Mouse (Mus musculus): ENCODE results near the gene Flvcr1. TPM values are rescaled to one million over a fixed set of nuclear protein-coding genes. Genes with fewer than 3 reads are reported as not detected.

Gene Flvcr1
- polyA plus RNA-seq, 1 experiment from 2014 or later = 6.0 TPM

GRCm38 (mm10) chr1:191014271-191014670, 11.7 kb downstream of the Flvcr1 start:
- ATAC-seq = no peak

GRCm38 (mm10) chr1:191008707-191009106, 17.3 kb downstream of the Flvcr1 start:
- ATAC-seq (no peak), DNase-seq (ENCODE audit: low spot score) (no peak)
- Histone ChIP-seq H3K4me1 (ENCODE audit: control insufficient read depth, insufficient read depth, low read length) (no peaks in the 10 kb centered on the region), H3K4me3 (ENCODE audit: low read depth, low read length) (no peak overlapping the region), H3K36me3 (ENCODE audit: control insufficient read depth, insufficient read depth, low read length) (peaks cover 65% of the 10 kb centered on the region), H3K27ac (ENCODE audit: low read depth, low read length) (no peak overlapping the region), H3K9ac (ENCODE audit: low read length) (no peak overlapping the region), H3K27me3 (replicated peaks; ENCODE audit: control insufficient read depth, insufficient read depth, low read length) (no peaks in the 10 kb centered on the region), H3K9me3 (replicated peaks; ENCODE audit: control insufficient read depth, low read length) (no peaks in the 10 kb centered on the region; the same call in 1 of the 2 replicates), H3K4me2 (ENCODE audit: low read length) (no peak overlapping the region)
- 97% methylated on average over 5 of the region's 5 CpGs for WGBS

More at GRCm38 (mm10) chr1:191014271-191014670, 11.7 kb downstream of the Flvcr1 start:
- H3K9me3 ChIP-seq (replicated peaks; ENCODE audit: control insufficient read depth, low read length) = no peaks in the 10 kb centered on the region
- 97% methylated on average over 3 of the region's 3 CpGs for whole genome bisulfite sequencing
- H3K27ac ChIP-seq (ENCODE audit: low read depth, low read length) = no peak overlapping the region
- no peak overlapping the region for H3K4me2 ChIP-seq (ENCODE audit: low read length)
- H3K4me3 ChIP-seq (ENCODE audit: low read depth, low read length) = no peak overlapping the region
- H3K4me1 ChIP-seq (ENCODE audit: control insufficient read depth, insufficient read depth, low read length) = no peaks in the 10 kb centered on the region
- DNase-seq (ENCODE audit: low spot score) = no peak
- H3K27me3 ChIP-seq (replicated peaks; ENCODE audit: control insufficient read depth, insufficient read depth, low read length) = no peaks in the 10 kb centered on the region
- H3K9ac ChIP-seq (ENCODE audit: low read length) = no peak overlapping the region
- H3K36me3 ChIP-seq (ENCODE audit: control insufficient read depth, insufficient read depth, low read length) = peaks cover 43% of the 10 kb centered on the region

GRCm38 (mm10) chr1:191002201-191002600, 23.8 kb downstream of the Flvcr1 start:
- H3K9ac ChIP-seq (ENCODE audit: low read length) = no peak overlapping the region
- peak; percentile 24 for DNase-seq (ENCODE audit: low spot score)

DNA sequence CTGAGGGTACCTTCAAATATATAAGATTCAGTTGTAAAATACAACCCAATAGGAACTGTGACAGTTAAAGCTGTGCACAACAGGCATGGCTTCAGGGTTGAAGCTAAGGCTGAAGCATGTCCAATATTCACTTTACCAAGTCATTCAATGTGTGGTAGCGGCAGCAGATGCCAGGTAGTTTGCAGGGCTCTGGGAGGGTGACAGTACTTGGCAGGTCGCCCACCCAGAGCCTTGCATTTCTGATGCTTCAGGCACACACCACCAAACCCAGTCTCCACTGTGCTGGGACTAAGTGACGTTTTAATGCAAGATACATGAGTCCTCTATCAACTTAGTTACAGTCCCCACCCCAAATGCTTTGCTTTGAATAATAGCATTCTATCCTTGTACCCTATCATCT, 25.3 kb downstream of the Flvcr1 start:
- Histone ChIP-seq H3K27me3 (replicated peaks; ENCODE audit: control insufficient read depth, insufficient read depth, low read length) (no peaks in the 10 kb centered on the region), H3K4me2 (ENCODE audit: low read length) (no peak overlapping the region), H3K27ac (ENCODE audit: low read depth, low read length) (no peak overlapping the region), H3K4me1 (ENCODE audit: control insufficient read depth, insufficient read depth, low read length) (no peaks in the 10 kb centered on the region), H3K9me3 (replicated peaks; ENCODE audit: control insufficient read depth, low read length) (no peaks in the 10 kb centered on the region), H3K36me3 (ENCODE audit: control insufficient read depth, insufficient read depth, low read length) (peaks cover 9% of the 10 kb centered on the region; the same call in 1 of the 2 replicates), H3K9ac (ENCODE audit: low read length) (no peak overlapping the region), H3K4me3 (ENCODE audit: low read depth, low read length) (no peak overlapping the region)
- DNase-seq (ENCODE audit: low spot score) = peak; percentile 53
- 64% methylated on average over 3 of the region's 3 CpGs for WGBS
- ATAC-seq = no peak

More at GRCm38 (mm10) chr1:191002201-191002600, 23.8 kb downstream of the Flvcr1 start:
- no peak for ATAC-seq
- Histone ChIP-seq H3K4me2 (ENCODE audit: low read length) (no peak overlapping the region), H3K27me3 (replicated peaks; ENCODE audit: control insufficient read depth, insufficient read depth, low read length) (no peaks in the 10 kb centered on the region), H3K27ac (ENCODE audit: low read depth, low read length) (no peak overlapping the region), H3K4me3 (ENCODE audit: low read depth, low read length) (no peak overlapping the region), H3K4me1 (ENCODE audit: control insufficient read depth, insufficient read depth, low read length) (no peaks in the 10 kb centered on the region), H3K36me3 (ENCODE audit: control insufficient read depth, insufficient read depth, low read length) (peaks cover 12% of the 10 kb centered on the region), H3K9me3 (replicated peaks; ENCODE audit: control insufficient read depth, low read length) (no peaks in the 10 kb centered on the region)
- WGBS = 59% methylated on average over 6 of the region's 6 CpGs

DNA sequence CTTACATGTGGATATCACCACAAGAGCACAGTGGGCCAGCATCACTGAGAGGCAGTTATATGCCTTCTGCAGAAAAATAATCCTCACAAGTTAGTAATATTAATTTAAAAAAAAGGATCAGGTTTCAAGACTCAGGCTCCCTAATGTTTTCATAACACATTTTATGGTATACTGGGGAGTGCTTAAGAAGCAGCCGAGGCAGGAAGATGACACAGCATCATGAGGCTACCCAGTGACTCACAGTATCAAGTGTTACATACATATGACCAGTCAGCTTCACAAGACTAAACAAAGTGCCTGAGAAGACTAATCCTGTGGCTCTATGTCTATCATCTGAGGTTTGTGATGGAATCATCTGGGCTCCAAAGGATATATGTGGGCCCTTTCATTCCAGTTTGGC, 27.9 kb downstream of the Flvcr1 start:
- no peaks in the 10 kb centered on the region for H3K4me1 ChIP-seq (ENCODE audit: control insufficient read depth, insufficient read depth, low read length)
- ATAC-seq (no peak), DNase-seq (ENCODE audit: low spot score) (no peak)
- no peak overlapping the region for H3K4me3 ChIP-seq (ENCODE audit: low read depth, low read length)
- H3K27me3 ChIP-seq (replicated peaks; ENCODE audit: control insufficient read depth, insufficient read depth, low read length) = no peaks in the 10 kb centered on the region
- H3K9me3 ChIP-seq (replicated peaks; ENCODE audit: control insufficient read depth, low read length) = no peaks in the 10 kb centered on the region
- no peak overlapping the region for H3K4me2 ChIP-seq (ENCODE audit: low read length)
- no peaks in the 10 kb centered on the region for H3K36me3 ChIP-seq (ENCODE audit: control insufficient read depth, insufficient read depth, low read length)
- H3K27ac ChIP-seq (ENCODE audit: low read depth, low read length) = no peak overlapping the region
- H3K9ac ChIP-seq (ENCODE audit: low read length) = no peak overlapping the region
- 89% methylated on average over 1 of the region's 1 CpGs for WGBS

GRCm38 (mm10) chr1:190996346-190996877, 29.5 kb downstream of the Flvcr1 start:
- no peak overlapping the region for H3K4me3 ChIP-seq (ENCODE audit: low read depth, low read length)
- 70% methylated on average over 6 of the region's 6 CpGs for WGBS
- no peak overlapping the region for H3K4me2 ChIP-seq (ENCODE audit: low read length)
- ATAC-seq = no peak
- H3K27ac ChIP-seq (ENCODE audit: low read depth, low read length) = no peak overlapping the region
- no peak overlapping the region for H3K9ac ChIP-seq (ENCODE audit: low read length)
- DNase-seq (ENCODE audit: low spot score) = no peak
- no peaks in the 10 kb centered on the region for H3K9me3 ChIP-seq (replicated peaks; ENCODE audit: control insufficient read depth, low read length)
- no peaks in the 10 kb centered on the region for H3K36me3 ChIP-seq (ENCODE audit: control insufficient read depth, insufficient read depth, low read length)
- H3K27me3 ChIP-seq (replicated peaks; ENCODE audit: control insufficient read depth, insufficient read depth, low read length) = no peaks in the 10 kb centered on the region
- H3K4me1 ChIP-seq (ENCODE audit: control insufficient read depth, insufficient read depth, low read length) = no peaks in the 10 kb centered on the region

DNA sequence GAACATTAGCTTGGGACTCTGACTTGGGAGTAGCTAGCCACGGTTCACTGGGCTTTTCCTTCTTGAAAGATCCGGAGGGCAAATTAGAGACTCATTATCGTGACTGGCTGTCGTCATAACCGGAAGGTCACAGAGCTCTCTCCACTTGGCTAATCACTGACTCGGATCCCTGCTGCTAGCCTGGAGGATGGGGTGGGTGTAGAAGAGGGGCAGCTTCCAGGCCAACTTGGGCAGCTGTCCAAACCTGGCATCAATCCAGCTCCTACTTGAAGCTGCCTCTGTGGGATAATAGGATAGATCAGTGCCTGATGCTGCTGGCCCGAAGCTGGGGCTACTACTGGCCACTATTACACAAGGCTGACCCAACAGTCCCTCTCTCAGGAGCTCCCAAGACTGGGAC, 30.4 kb downstream of the Flvcr1 start:
- no peak for ATAC-seq
- H3K4me1 ChIP-seq (ENCODE audit: control insufficient read depth, insufficient read depth, low read length) = no peaks in the 10 kb centered on the region

DNA sequence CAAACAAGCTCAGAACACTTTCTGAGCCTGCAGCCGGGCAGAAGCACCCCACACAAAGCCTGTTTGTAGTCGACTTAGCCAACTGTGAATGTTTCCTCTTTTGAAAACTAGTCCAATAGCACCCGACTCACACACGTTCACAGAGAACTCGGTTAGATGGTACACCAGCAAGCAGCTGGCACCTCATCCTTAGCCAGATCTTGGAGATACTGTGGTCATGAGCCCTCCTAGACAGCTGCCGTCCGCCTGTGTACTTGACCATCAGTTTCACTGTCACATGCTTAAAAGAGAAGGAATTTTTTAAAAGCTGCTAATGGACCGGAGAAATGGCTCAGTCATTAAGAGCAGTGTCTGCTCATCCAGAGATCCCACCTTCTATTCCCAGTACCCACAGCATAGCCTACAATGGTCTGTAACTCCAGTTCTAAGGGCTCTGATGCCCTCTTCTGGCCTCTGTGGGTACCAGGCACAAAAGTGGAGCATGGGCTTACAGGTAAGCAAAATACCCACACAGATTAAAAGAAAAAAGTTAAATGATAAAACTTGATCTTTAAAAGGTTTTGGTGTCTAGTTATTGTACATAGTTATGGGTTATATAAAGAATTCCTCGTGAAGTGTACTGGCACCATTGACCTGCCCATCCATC, 36.4 kb downstream of the Flvcr1 start:
- Histone ChIP-seq H3K4me3 (ENCODE audit: low read depth, low read length) (no peak overlapping the region), H3K27me3 (replicated peaks; ENCODE audit: control insufficient read depth, insufficient read depth, low read length) (no peaks in the 10 kb centered on the region), H3K36me3 (ENCODE audit: control insufficient read depth, insufficient read depth, low read length) (no peaks in the 10 kb centered on the region), H3K9ac (ENCODE audit: low read length) (no peak overlapping the region), H3K4me1 (ENCODE audit: control insufficient read depth, insufficient read depth, low read length) (no peaks in the 10 kb centered on the region), H3K27ac (ENCODE audit: low read depth, low read length) (no peak overlapping the region), H3K9me3 (replicated peaks; ENCODE audit: control insufficient read depth, low read length) (no peaks in the 10 kb centered on the region), H3K4me2 (ENCODE audit: low read length) (no peak overlapping the region)
- WGBS = 80% methylated on average over 9 of the region's 9 CpGs
- ATAC-seq (no peak), DNase-seq (ENCODE audit: low spot score) (no peak)

More for the DNA sequence above, 30.4 kb downstream of the Flvcr1 start:
- DNase-seq (ENCODE audit: low spot score) = peak; percentile 27
- WGBS = 44% methylated on average over 7 of the region's 7 CpGs
- no peak overlapping the region for H3K4me3 ChIP-seq (ENCODE audit: low read depth, low read length)
- H3K36me3 ChIP-seq (ENCODE audit: control insufficient read depth, insufficient read depth, low read length) = no peaks in the 10 kb centered on the region
- H3K9me3 ChIP-seq (replicated peaks; ENCODE audit: control insufficient read depth, low read length) = no peaks in the 10 kb centered on the region
- no peak overlapping the region for H3K4me2 ChIP-seq (ENCODE audit: low read length)
- no peaks in the 10 kb centered on the region for H3K27me3 ChIP-seq (replicated peaks; ENCODE audit: control insufficient read depth, insufficient read depth, low read length)
- no peak overlapping the region for H3K9ac ChIP-seq (ENCODE audit: low read length)
- no peak overlapping the region for H3K27ac ChIP-seq (ENCODE audit: low read depth, low read length)

DNA sequence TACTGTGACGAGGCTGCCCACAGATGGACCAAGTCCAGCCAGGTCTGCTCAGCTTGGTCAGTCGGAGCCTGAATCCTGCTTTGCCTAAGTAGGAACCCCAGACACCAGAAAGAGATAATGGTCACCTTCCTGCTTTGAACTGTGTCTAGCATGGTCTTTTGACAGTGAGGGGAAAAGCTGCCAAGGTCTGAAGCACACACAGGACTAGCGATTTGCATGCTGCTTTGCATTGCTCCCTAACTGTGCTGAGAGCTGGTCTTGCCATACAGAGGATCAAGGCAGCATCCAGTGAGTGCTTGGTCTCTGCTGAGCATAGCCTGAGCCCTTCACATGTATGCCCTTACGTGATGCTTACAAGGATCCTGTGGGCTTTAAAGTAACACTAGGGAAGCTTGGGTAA, 44.5 kb downstream of the Flvcr1 start:
- no peaks in the 10 kb centered on the region for H3K36me3 ChIP-seq (ENCODE audit: control insufficient read depth, insufficient read depth, low read length)
- no peak overlapping the region for H3K4me3 ChIP-seq (ENCODE audit: low read depth, low read length)
- WGBS = 88% methylated on average over 4 of the region's 4 CpGs
- no peaks in the 10 kb centered on the region for H3K9me3 ChIP-seq (replicated peaks; ENCODE audit: control insufficient read depth, low read length)
- DNase-seq (ENCODE audit: low spot score) (no peak), ATAC-seq (no peak)
- H3K27me3 ChIP-seq (replicated peaks; ENCODE audit: control insufficient read depth, insufficient read depth, low read length) = no peaks in the 10 kb centered on the region
- H3K4me1 ChIP-seq (ENCODE audit: control insufficient read depth, insufficient read depth, low read length) = peaks cover 9% of the 10 kb centered on the region
- no peak overlapping the region for H3K9ac ChIP-seq (ENCODE audit: low read length)
- no peak overlapping the region for H3K27ac ChIP-seq (ENCODE audit: low read depth, low read length)
- H3K4me2 ChIP-seq (ENCODE audit: low read length) = no peak overlapping the region
